Mouse (Mus musculus): ENCODE data around the gene Taf3.

The Taf3 gene

GRCm38 (mm10) chr2:9875676-9876357 lies 172.6 kb downstream of the Taf3 start:
- peak; percentile 73 for DNase-seq (ENCODE audit: low spot score)

GRCm38 (mm10) chr2:9875220-9875619 lies 173.2 kb downstream of the Taf3 start:
- DNase-seq (ENCODE audit: low spot score): no peak

GRCm38 (mm10) chr2:9874467-9875219 lies 173.8 kb downstream of the Taf3 start:
- DNase-seq (ENCODE audit: low spot score): no peak

- DNase-seq (ENCODE audit: low spot score): no peak
Observed at GRCm38 (mm10) chr2:9873757-9874156, 174.6 kb downstream of the Taf3 start.

GRCm38 (mm10) chr2:9872682-9873081 lies 175.7 kb downstream of the Taf3 start:
- DNase-seq (ENCODE audit: low spot score): peak; percentile 41

GRCm38 (mm10) chr2:9871798-9872197 lies 176.6 kb downstream of the Taf3 start:
- DNase-seq (ENCODE audit: low spot score): peak; percentile 44

GRCm38 (mm10) chr2:9871141-9871716 lies 177.2 kb downstream of the Taf3 start:
- DNase-seq (ENCODE audit: low spot score): peak; percentile 56

- DNase-seq (ENCODE audit: low spot score): no peak
Observed at GRCm38 (mm10) chr2:9867092-9867825, 181.1 kb downstream of the Taf3 start.
